Mouse (Mus musculus): ENCODE measurements around the gene Sgf29. TPM values are rescaled to one million over a fixed set of nuclear protein-coding genes. Genes with fewer than 3 reads are reported as not detected.

Gene Sgf29
- total RNA-seq, 2 experiments from 2014 or later: 27.7 to 31.8 TPM

DNA sequence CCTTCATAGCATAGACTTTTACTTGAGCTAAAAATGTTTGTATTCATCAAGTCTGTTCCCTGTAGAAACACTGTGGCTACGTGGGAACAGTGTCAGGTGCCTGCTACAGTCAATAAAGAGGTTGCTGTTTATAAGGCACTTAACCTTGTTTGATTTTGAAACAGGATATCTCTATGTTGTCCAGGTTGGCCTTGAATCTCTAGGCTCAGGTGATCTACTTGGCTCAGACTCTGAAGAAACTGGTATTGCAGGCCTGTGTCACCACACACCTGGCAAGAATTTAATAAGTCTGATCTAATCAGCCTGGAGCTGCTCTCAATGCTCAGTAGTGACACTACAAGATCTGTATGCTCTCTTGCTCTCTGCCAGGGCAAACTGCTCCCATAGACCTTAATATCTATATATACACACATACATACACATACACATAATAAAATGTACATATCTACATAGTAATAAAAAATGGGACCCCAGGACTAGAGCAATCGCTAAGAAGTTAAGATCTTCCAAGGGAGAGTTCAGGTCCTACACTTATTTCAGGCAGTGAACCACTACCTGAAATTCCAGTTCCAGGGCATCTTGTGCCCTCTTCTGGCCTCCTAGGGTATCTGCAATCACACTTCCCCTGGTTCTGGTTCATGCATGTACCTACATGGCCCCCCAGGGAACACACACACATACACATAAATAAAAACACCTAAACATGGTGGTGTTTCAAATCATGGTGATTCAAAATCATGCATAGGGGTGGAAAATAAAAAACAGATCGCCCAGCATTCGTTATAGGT, 12.2 kb upstream of the Sgf29 start:
- no peak for DNase-seq (ENCODE audit: low spot score in 2 of 2)

DNA sequence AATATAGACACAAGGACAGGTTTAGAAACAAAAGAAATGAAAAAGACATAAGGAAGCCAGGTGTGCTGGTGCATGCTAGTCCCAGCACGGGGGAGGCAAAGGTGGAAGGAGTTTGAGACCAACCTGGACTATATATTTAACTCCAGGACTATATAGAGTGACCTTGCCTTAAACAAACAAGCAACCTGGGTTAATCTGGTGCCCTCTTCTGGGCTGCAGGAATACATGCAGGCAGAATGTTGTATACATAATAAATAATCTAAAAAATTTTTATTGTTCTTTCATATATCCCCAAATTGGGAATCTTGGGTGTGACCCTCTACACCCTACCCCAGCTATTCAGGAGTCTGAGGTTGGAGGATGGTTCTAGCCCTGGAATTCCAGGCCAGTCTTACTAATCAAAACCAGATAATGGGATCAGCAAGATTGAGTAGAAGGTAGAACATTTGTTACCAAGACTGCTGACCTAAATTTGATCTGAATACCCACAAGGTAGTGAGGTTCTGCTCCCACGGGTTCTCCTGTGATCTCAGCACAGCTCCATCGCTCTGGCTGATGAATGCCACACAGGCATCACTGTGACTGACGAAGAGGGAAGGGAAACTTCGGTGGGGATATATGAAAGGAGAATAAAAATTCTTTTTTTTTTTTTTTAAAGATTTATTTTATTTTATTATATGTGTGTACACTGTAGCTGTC, 6.4 kb upstream of the Sgf29 start:
- no peak for DNase-seq (ENCODE audit: low spot score in 2 of 2)

DNA sequence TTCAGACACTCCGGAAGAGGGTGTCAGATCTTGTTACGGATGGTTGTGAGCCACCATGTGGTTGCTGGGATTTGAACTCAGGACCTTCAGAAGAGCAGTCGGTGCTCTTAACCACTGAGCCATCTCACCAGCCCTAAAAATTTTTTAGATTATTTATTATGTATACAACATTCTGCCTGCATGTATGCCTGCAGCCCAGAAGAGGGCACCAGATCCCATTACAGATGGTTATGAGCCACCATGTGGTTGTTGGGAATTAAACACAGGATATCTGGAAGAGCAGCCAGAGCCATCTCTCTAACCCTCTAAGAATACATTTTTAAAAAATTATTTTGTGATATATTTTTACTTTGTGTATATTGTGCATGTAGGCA, 5.9 kb upstream of the Sgf29 start:
- DNase-seq (ENCODE audit: low spot score in 2 of 2): peak in 1 of 2 experiments; percentile 22

DNA sequence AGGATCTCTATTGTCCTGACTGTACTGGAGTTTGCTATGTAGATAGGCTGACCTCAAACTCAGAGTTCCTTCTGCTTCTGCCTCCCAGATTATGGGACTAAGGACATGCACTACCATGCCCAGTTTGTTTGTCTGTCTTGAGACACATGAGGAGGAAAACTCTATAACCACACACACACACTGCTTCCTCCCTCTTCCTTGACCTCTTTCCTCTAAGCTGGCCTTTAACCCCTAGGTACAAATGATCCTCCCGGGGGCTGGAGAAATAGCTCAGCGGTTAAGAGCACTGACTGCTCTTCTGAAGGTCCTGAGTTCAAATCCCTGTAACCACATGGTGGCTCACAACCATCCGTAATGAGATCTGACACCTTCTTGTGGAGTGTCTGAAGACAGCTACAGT, 4.8 kb upstream of the Sgf29 start:
- no peak for DNase-seq (ENCODE audit: low spot score in 2 of 2)

DNA sequence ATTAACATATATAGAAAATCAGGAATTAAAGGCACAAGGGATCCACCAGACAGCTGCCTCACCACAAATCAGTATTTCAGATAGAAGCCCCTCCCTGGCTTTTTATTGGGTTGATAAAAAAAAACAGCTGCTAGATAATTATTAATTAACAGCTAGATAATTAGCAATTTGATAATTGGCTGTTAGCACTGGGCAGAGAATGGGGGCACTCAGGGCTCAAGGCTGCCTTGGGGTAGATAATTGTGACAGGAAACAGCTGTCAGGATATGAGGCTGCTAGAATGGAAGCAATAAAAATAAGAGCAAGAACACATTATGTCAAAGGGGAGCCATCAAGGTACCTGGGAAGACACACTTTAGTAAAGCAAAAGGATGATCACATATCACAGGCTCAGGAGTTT, 4.2 kb upstream of the Sgf29 start:
- no peak for DNase-seq (ENCODE audit: low spot score in 2 of 2)

DNA sequence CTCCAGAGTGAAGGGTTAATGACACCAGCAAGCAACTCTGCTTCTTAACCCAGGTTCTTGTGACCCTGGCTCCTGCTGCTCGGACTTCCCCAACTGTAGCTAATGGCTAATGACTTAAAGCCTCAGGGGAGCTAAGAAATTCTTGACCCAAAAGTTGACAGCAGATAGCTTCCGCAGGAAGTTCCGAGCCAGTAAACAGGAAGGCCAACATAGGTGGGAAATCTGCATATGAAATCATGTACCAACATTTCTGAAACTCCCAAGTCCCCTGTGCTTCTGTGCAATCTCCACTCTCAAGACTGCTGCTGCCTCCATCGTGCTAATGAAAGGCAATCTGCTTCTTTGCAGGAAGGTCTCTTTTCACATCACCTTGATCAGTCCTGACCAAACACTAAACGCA, 3.4 kb upstream of the Sgf29 start:
- DNase-seq (ENCODE audit: low spot score in 2 of 2): no peak

DNA sequence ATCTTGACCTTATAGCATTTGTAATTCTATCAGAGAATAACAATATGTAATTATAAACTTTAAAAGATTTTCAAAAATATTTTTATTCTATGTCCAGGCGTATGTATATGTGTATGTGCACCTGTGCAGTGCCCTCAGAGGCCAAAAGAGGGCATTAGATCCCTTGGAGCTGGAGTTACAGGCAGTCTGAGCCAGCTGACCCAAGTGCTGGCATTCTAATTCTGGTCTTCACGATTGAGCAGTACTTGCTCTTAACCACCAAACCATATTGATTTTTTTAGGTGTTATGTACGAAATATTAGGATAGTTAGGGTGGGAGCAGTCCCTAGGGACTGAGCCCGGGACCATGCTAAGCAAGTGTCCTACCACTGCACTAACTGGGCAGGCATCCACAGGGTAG, 623 bp upstream of the Sgf29 start:
- DNase-seq (ENCODE audit: low spot score in 2 of 2): no peak

DNA sequence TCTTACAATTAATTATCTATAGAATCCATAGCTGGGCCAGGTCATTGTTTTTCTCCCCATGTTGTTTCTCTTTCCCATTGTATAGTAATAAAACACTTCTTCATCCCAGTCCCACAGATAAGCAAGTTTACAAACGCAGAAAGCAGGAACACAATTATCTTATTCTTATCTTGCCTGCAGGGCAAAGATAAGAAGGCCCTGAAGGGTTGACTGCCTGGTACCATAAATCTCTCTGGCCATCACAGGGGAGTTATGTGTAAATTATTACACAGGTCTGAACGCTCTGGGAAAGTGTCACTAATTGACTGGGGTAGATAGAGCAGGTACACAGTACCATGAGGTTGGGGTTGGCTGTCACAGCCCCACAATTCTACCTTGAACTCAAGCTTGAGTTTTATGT, 1.7 kb downstream of the Sgf29 start:
- DNase-seq (ENCODE audit: low spot score in 2 of 2): no peak

DNA sequence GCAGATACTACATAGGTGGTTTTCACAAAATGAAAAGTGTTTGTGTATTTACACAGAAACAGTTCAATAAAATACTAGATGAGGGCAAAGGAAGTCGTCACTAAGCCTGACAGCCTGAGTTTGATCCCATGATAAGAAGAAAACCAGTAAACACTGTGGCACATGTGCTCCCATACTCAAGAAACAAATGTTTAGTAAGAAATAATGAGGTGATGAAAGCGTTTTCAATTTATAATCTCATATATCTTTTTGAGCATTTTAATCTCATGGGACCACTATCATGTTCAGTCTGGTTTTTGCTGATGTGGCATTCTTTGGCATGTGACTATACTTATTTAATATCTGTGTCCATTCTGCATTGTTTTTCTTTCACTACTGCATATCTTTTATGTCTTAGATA, 4.9 kb downstream of the Sgf29 start:
- DNase-seq (ENCODE audit: low spot score in 2 of 2): no peak

DNA sequence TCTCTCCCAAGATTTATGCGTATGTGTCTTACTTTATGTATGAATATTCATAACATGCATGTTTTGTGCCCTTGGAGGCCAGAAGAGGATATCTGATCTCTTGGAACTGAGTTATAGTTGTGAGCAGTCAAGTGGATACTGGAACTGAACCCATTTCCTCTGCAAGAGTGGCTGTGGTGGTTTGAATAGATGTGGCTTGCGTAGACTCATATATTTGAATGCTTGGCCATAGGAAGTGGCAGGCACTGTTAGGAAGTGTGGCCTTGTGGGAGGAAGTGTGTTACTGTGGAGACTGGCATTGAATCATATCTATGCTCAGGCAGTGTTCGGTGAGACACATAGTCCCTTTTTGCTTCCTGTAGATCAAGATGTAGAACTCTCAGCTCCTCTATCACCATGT, 6.6 kb downstream of the Sgf29 start:
- no peak for DNase-seq (ENCODE audit: low spot score in 2 of 2)

DNA sequence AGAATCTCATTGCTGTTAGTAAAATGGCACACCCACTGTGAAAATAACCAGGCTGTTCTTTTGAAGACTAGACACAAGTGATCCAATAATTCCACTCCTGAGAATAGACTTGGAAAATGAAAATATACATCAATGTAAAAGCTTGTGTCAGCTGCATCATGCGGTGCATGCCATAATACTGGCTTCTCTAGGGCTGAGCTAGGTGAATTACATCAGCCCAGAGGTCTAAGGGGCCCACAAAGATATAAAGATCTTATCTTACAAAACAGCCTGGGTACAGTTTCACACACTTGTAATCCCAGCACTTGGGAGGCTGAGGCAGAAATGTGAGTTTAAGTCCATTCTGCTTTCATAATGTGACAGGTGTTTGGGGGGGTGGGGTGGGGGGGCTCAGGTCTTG, 8.4 kb downstream of the Sgf29 start:
- no peak for DNase-seq (ENCODE audit: low spot score in 2 of 2)

DNA sequence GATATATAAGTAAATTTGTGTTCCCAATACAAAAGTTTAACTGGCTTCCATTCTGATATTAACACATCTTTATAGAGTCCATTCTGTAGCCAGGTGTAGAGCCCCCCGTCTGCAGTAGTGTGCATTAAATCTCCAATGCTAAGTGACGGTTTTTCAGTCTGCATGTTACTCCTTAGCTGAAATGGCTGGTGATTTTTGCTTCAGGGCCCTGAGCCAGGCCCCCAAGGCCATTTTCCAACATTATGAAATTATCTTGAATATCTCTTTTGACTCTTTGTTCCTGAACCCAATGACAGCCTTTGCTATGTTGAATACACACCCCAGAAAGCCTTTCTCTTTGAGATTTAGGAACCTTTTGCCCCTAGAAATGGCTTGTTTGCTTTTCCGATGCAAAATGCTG, 10.7 kb downstream of the Sgf29 start:
- DNase-seq (ENCODE audit: low spot score in 2 of 2): no peak

DNA sequence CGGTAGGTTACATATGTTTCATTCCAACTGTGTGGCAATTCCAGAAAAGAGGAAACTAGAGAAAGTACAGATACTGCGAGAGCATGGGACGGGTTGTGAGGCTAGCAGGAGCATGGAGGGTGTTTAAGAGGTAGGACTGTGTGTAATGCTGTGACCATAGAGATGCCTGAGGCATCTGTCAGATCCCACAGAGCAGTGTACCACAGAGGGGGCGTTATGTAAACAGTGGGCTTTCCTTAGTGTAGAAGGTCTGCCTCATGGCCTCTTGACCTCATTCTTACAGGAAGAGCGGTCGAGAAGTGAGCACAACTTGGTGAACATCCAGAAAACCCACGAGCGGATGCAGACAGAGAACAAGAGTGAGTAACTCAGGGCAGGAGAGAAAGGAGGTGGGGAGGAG, 14.5 kb downstream of the Sgf29 start:
- DNase-seq (ENCODE audit: low spot score in 2 of 2): no peak

DNA sequence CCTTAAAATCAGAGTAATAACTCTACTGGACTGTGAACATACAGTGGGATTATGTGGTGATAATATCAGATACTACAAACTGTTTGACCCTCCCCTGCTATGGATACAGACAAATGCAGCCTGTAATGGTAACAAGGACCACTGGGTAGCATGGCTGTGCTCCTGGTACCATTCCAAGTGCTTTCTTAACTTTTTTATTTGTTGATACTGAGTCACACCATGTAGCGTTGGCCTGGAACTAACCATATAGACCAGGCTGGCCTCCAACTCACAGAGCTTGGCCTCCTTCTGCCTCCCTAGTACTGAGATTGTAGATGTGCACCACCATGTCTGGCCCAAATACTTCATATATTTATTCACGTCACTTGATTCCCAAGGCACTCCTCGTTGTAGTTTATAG, 16.2 kb downstream of the Sgf29 start:
- no peak for DNase-seq (ENCODE audit: low spot score in 2 of 2)

DNA sequence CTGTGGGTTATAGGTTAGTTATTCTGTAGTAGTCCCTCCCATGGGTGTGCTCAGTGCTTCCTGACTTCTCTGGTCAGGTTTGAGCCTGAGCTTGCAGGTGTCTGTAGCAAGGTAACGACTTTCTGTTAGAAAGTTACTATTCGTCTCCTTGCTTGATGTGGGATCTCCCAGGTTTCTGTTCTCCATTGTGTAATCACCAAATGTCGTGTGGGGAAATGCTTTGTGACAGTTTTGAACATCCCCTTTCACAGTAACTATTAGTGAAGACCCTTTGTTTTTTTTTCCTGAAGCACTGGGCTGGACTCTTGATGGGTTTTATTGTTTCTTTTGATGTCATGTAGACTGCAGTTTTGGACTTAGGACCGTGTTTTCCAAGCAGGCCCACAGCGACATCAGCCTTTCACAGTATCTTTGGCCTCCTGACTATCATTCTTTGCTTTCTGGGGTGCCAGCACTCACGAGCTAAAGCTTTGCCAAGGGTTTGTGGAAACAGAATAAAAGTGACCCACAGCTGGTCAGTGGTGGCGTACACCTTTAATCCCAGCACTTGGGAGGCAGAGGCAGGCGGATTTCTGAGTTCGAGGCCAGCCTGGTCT, 18.5 kb downstream of the Sgf29 start:
- no peak for DNase-seq (ENCODE audit: low spot score in 2 of 2)

DNA sequence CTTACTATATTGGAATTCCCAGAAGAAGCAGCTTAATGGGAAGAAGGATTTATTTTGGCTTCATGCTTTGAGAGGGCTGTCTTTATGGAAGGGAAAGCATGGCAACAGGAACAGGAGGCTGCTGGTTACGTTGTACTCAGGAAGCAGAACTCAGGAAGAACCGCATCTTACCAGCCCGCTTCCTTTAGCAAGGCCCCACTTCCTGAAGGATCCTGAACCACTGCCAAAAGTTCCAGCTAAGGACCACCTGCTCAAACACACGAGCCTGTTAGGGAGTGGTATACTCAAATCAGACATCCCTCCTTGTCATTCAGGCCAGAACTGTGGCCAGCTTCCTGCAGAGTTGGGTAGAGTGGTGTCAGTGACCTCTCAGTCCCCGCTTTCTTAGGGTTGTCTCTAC, 19.3 kb downstream of the Sgf29 start:
- DNase-seq (ENCODE audit: low spot score in 2 of 2): no peak

DNA sequence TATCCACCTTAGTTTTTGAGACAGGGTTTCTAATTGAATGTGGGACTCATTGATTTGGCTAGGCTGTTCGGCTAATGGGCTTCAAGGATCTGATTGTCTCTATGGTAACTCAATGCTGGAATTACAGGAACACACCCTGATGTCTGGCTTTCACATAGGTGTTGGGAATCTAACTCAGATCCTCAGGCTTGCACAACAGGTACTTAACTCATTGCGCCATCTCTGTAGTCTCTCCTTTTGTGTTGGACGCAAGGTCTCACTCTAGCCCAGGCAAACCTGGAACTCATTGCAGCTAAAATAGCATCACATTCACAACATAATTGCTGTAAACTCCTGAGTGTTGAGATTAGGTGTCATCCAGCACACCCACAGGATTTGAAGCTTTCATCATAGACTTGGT, 21.0 kb downstream of the Sgf29 start:
- no peak for DNase-seq (ENCODE audit: low spot score in 2 of 2)

DNA sequence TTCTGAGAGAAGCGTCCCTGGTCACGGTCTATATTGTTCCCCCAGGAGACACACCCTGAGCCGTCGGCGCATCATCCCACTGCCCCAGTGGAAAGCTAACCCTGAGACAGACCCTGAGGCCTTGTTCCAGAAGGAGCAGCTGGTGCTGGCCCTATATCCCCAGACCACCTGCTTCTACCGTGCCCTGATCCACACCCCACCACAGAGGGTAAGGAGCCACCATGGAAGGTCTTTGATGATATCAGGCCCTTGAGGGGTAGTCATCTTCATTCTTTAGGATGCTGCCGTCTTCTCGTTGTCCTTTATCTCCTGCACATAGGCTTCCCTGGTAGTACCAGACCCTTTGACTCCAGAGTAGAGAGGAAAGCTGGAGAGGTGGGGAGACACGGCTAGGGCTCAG, 23.0 kb downstream of the Sgf29 start:
- DNase-seq (ENCODE audit: low spot score in 2 of 2): no peak

DNA sequence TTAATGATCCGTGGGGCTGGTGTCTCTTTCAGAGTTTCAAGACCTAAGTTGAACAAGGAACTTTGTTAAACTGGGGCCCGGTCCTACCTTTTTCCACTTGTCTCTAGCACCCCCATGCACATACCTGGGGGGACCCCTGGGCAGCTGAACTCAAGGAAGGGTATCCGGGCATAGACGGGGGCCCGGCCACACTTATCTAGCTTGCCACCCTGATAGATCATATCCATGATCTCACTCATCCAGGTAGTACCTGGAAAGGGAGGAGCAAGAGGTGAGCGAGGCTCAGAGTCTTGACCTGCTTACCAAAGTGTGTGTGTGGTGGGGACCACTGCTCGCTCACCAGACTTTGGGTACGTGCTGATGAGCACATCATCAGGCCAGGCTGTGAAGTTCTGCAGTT, 26.0 kb downstream of the Sgf29 start:
- DNase-seq (ENCODE audit: low spot score in 2 of 2): no peak

DNA sequence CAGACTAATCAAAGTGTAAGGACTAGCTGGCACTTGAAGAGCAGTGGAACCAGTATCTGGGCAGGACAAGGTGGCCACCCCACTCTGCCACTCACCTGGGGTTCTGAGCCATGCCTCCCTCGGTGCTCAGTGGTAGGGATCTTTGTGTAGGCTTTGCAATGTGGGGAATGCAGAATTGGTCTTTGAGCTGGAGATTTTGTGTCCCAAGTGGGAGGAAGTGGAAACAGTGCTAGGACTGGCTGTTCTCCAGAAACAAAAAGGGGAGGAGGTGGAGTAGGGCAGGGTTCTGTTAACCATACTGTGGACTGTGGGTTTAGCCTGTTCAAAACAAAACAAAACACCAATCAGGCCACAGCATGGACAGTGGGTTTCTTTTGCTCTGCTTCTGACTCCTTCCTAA, 27.1 kb downstream of the Sgf29 start, which contains the start of gene Sult1a1:
Sult1a1 (minus strand) TSS at position 226 of the 400 bp plus-strand sequence.
- DNase-seq (ENCODE audit: low spot score in 2 of 2): no peak

DNA sequence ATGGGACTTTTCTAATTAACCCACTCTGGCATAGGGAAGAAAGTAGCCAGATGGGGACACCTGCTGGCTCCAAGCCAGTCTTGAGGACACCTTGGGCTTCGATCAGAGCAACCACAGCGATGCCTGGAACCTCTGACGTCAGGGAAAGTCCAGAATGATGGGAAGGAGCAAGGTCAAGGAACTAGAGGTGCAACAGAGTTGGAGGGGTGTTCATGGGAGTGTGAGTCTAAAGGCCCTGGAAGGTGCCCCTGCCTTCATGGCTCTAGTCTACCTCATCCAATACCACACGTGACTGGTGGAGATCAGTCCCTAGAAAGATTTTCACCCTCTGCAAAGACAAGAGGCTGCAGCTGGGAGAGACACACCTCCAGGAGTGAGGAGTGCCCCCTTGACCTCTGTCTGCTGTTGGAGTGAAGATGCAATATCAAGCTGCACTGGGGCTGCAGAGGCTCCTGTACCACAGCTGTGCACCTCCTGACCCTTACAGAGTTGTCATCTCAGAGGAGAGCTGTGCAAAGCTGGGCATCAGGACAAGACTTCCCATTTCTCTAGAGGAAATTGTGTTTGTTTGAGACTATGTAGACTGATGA, 27.6 kb downstream of the Sgf29 start:
- no peak for DNase-seq (ENCODE audit: low spot score in 2 of 2)
